Mouse (Mus musculus) ES-E14 (cell line): ENCODE measurements around the gene Gm30191.

Source experiments
- HCFC1 ChIP-seq: IDR thresholded peaks from 2 replicates; pipeline ENCODE4 v1.6.1; 2012; ENCODE audit warnings: low read length, inconsistent platforms, borderline replicate concordance; ENCODE audit not compliant: insufficient read depth
- MAFK ChIP-seq: IDR thresholded peaks from 2 replicates; pipeline ENCODE4 v1.6.1; 2014; ENCODE audit warnings: mild to moderate bottlenecking, low read depth, low read length, inconsistent platforms; ENCODE audit not compliant: insufficient read depth
- ZNF384 ChIP-seq: IDR thresholded peaks from 2 replicates; pipeline ENCODE4 v1.6.1; 2012; ENCODE audit warnings: low read depth, low read length, inconsistent platforms

DNA sequence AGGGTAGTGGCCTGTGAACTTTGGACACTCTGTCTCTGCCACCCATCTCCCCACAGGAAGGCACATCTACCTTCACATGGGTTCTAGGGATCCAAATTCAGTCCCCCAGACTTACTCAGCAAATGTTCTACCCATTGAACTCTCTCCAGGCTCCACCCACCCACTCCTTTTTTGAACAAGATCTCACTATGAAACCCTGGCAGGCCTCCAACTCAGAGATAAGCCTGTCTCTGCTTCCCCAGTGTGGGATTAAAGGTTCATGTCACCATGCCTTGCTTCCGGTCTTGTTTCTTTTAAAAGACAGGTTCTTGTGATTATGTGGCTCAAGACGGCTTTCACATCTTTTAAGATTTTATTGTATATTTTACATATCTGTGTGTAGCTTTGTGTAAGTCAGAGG lies 38.2 kb downstream of the Gm30191 start:
- TF ChIP-seq ZNF384 = no peak
- no peak for TF ChIP-seq MAFK
- TF ChIP-seq HCFC1 = no peak
